Mouse (Mus musculus) embryonic facial prominence, embryonic 11.5 days (tissue): ENCODE measurements around the gene Hpgds. TPM values are rescaled to one million over a fixed set of nuclear protein-coding genes. Genes with fewer than 3 reads are reported as not detected.
A peak's percentile ranks its signal among the peaks of the same experiment; 100 is the strongest.

Source experiments
- ATAC-seq: fragments of 200-750 bp; cut with Nextera tagmentation; replicated peaks from 2 replicates; pipeline ENCODE4 v1.8.0; 2017; ENCODE audit warnings: low read depth; ENCODE audit not compliant: insufficient number of reproducible peaks, low FRiP score, low TSS enrichment
- DNase-seq: peaks from one replicate; pipeline ENCODE4 v3.0.0-alpha.2; 2015; ENCODE audit warnings: low spot score
- H3K27ac ChIP-seq: fragments of 300-500 bp; sonication (generic); replicated peaks from 2 replicates; pipeline ENCODE4 v1.5.1; 2014; ENCODE audit warnings: mild to moderate bottlenecking, low read depth, low read length, control low read depth
- H3K27me3 ChIP-seq: fragments of 300-500 bp; sonication (generic); 2 replicates; pipeline ENCODE4 v1.6.1; 2014; ENCODE audit warnings: mild to moderate bottlenecking, low read length, moderate library complexity, mixed read lengths; ENCODE audit not compliant: control insufficient read depth, insufficient read depth
- H3K36me3 ChIP-seq: fragments of 300-500 bp; sonication (generic); replicated peaks from 2 replicates; pipeline ENCODE4 v1.6.1; 2014; ENCODE audit warnings: low read depth, mild to moderate bottlenecking, low read length, moderate library complexity, mixed read lengths; ENCODE audit not compliant: control insufficient read depth, insufficient read depth
- H3K4me1 ChIP-seq: fragments of 300-500 bp; sonication (generic); 2 replicates; pipeline ENCODE4 v1.6.1; 2014; ENCODE audit warnings: low read length, mixed read lengths; ENCODE audit not compliant: control insufficient read depth, insufficient read depth
- H3K4me2 ChIP-seq: fragments of 300-500 bp; sonication (generic); 2 replicates; pipeline ENCODE4 v1.6.1; 2014; ENCODE audit warnings: low read depth, mild to moderate bottlenecking, control low read depth, low read length, moderate library complexity
- H3K4me3 ChIP-seq: fragments of 300-500 bp; sonication (generic); 2 replicates; pipeline ENCODE4 v1.5.1; 2014; ENCODE audit warnings: low read depth, low read length, control low read depth
- H3K9ac ChIP-seq: fragments of 300-500 bp; sonication (generic); replicated peaks from 2 replicates; pipeline ENCODE4 v1.6.1; 2014; ENCODE audit warnings: mild to moderate bottlenecking, control low read depth, low read length
- H3K9me3 ChIP-seq: fragments of 300-500 bp; sonication (generic); replicated peaks from 2 replicates; pipeline ENCODE4 v1.6.1; 2016; ENCODE audit warnings: mild to moderate bottlenecking, low read length, inconsistent platforms, mixed read lengths; ENCODE audit not compliant: control insufficient read depth
- WGBS: fragments of 180-500 bp; shearing (Covaris S2); extraction: QIAGEN DNeasy Blood & Tissue Kit; methylation state at CpG from one replicate; pipeline ENCODE4 v1.1.7; 2014; 5-methylcytosine and 5-hydroxymethylcytosine counted together
- polyA plus RNA-seq: library from polyadenylated mRNA; unstranded; fragments of >200 nt; fragmentation: Nextera tagmentation; extraction: Ambion mirVana; gene quantifications from 2 replicates; pipeline ENCODE4 v1.2.1, GENCODE M21; 2014

Gene Hpgds
- 2.8 and 4.8 TPM in 2 replicates for polyA plus RNA-seq

- no peak for ATAC-seq
- no peaks in the 10 kb centered on the region for H3K9me3 ChIP-seq
- H3K27me3 ChIP-seq = no peaks in the 10 kb centered on the region
- no peak within 1 kb of the TSS for H3K27ac ChIP-seq
- 54% methylated on average over 16 of the region's 16 CpGs for WGBS
- no peak within 1 kb of the TSS for H3K4me3 ChIP-seq
- H3K9ac ChIP-seq = no peak within 1 kb of the TSS
- H3K4me2 ChIP-seq = no peak within 1 kb of the TSS
- no peaks in the 10 kb centered on the region for H3K4me1 ChIP-seq
- no peaks in the 10 kb centered on the region for H3K36me3 ChIP-seq
- DNase-seq = no peak
These were observed at the start of gene Hpgds for GRCm38 (mm10) chr6:65144621-65145205. Gene Hpgds (minus strand): TSS chr6:65144908.

GRCm38 (mm10) chr6:65164977-65165376 is 20.3 kb upstream of the Hpgds start:
- ATAC-seq (no peak), DNase-seq (no peak)
- H3K27ac ChIP-seq = no peak overlapping the region
- H3K27me3 ChIP-seq = no peaks in the 10 kb centered on the region
- H3K4me3 ChIP-seq = no peak overlapping the region
- whole genome bisulfite sequencing = 62% methylated on average over 5 of the region's 5 CpGs
- no peak overlapping the region for H3K9ac ChIP-seq
- H3K9me3 ChIP-seq = no peaks in the 10 kb centered on the region
- H3K36me3 ChIP-seq = no peaks in the 10 kb centered on the region
- no peak overlapping the region for H3K4me2 ChIP-seq
- no peaks in the 10 kb centered on the region for H3K4me1 ChIP-seq

DNA sequence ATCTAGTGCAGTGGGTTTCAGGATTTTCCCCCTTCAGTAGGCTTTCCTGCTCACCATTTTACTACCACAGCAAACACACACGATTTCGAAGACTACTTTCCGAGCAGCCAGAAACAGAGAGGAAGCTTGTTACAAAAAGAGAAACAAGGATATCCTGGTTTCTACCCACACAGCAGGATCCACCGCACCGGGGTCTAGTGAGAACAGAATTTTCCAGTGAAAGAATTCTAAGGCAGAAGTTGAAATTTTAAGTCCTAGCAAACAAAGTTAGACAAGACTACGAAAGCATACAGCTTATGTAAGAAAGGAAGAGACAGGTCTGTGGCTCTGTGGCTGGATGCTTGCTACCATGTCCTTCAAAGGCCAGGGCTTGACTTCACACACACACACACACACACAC is 19.4 kb upstream of the Hpgds start:
- no peak overlapping the region for H3K9ac ChIP-seq
- DNase-seq (no peak), ATAC-seq (no peak)
- no peaks in the 10 kb centered on the region for H3K27me3 ChIP-seq
- H3K4me2 ChIP-seq = no peak overlapping the region
- H3K4me1 ChIP-seq = no peaks in the 10 kb centered on the region
- no peak overlapping the region for H3K4me3 ChIP-seq
- no peaks in the 10 kb centered on the region for H3K36me3 ChIP-seq
- WGBS = 81% methylated on average over 6 of the region's 6 CpGs
- H3K9me3 ChIP-seq = no peaks in the 10 kb centered on the region
- no peak overlapping the region for H3K27ac ChIP-seq

- Histone ChIP-seq H3K9me3 (no peaks in the 10 kb centered on the region), H3K4me3 (no peak overlapping the region), H3K4me1 (no peaks in the 10 kb centered on the region), H3K36me3 (no peaks in the 10 kb centered on the region), H3K4me2 (no peak overlapping the region), H3K27me3 (no peaks in the 10 kb centered on the region), H3K27ac (no peak overlapping the region), H3K9ac (no peak overlapping the region)
- DNase-seq (no peak), ATAC-seq (no peak)
- WGBS = 82% methylated on average over 4 of the region's 4 CpGs
These were observed 14.8 kb upstream of the Hpgds start for GRCm38 (mm10) chr6:65159381-65159942.

DNA sequence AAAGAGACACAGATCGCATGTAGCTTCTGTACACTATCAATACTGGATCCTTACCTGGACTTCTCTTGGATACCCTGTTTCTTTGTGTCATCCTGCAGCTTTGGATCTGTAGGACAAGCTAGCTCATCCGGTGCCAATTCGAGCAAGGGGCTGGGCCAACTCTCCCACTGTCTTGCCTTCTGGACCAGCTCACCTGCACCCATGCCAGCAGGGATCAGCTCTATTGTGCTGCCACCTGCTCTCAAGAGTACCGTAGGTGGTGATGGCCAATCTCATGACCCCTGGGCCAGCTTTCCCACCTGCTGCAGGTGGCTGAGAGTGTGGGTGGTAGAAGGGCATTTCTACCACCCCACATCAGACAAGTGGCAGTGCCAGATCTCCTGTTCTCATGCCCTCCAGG is 12.3 kb upstream of the Hpgds start:
- Histone ChIP-seq H3K9me3 (no peaks in the 10 kb centered on the region), H3K36me3 (no peaks in the 10 kb centered on the region), H3K9ac (no peak overlapping the region), H3K27me3 (no peaks in the 10 kb centered on the region), H3K4me2 (no peak overlapping the region), H3K27ac (no peak overlapping the region), H3K4me3 (no peak overlapping the region), H3K4me1 (no peaks in the 10 kb centered on the region)
- WGBS = 85% methylated on average over 4 of the region's 4 CpGs
- ATAC-seq (0 out of 2 replicates have a peak, but pooled peaks have one; percentile 44), DNase-seq (no peak)

GRCm38 (mm10) chr6:65153570-65153969 is 8.9 kb upstream of the Hpgds start:
- H3K4me3 ChIP-seq = no peak overlapping the region
- H3K27ac ChIP-seq = no peak overlapping the region
- no peaks in the 10 kb centered on the region for H3K4me1 ChIP-seq
- WGBS = 83% methylated on average over 3 of the region's 3 CpGs
- no peak overlapping the region for H3K4me2 ChIP-seq
- H3K27me3 ChIP-seq = no peaks in the 10 kb centered on the region
- H3K36me3 ChIP-seq = no peaks in the 10 kb centered on the region
- H3K9me3 ChIP-seq = no peaks in the 10 kb centered on the region
- DNase-seq = no peak
- H3K9ac ChIP-seq = no peak overlapping the region
- ATAC-seq = no peak

- H3K27me3 ChIP-seq = no peaks in the 10 kb centered on the region
- ATAC-seq = no peak
- H3K4me2 ChIP-seq = peak overlapping the region; percentile 25
- no peaks in the 10 kb centered on the region for H3K36me3 ChIP-seq
- H3K9me3 ChIP-seq = no peaks in the 10 kb centered on the region
- H3K4me3 ChIP-seq = no peak overlapping the region
- no peaks in the 10 kb centered on the region for H3K4me1 ChIP-seq
- H3K27ac ChIP-seq = no peak overlapping the region
- 4% methylated on average over 22 of the region's 22 CpGs for WGBS
- DNase-seq = no peak
- H3K9ac ChIP-seq = peak overlapping the region; percentile 52; the same call in 1 of the 2 replicates
These were observed 6.0 kb upstream of the Hpgds start for GRCm38 (mm10) chr6:65150703-65151102.

- ATAC-seq (no peak), DNase-seq (no peak)
- H3K9ac ChIP-seq = no peak overlapping the region
- whole genome bisulfite sequencing = 86% methylated on average over 4 of the region's 4 CpGs
- H3K4me2 ChIP-seq = no peak overlapping the region
- no peaks in the 10 kb centered on the region for H3K9me3 ChIP-seq
- no peak overlapping the region for H3K27ac ChIP-seq
- H3K4me3 ChIP-seq = no peak overlapping the region
- no peaks in the 10 kb centered on the region for H3K4me1 ChIP-seq
- no peaks in the 10 kb centered on the region for H3K27me3 ChIP-seq
- H3K36me3 ChIP-seq = no peaks in the 10 kb centered on the region
These were observed 1.7 kb upstream of the Hpgds start for GRCm38 (mm10) chr6:65146363-65146762.
